Comparison of ENCODE assay signal across 16 mouse cellular contexts in the genomic region with DNA sequence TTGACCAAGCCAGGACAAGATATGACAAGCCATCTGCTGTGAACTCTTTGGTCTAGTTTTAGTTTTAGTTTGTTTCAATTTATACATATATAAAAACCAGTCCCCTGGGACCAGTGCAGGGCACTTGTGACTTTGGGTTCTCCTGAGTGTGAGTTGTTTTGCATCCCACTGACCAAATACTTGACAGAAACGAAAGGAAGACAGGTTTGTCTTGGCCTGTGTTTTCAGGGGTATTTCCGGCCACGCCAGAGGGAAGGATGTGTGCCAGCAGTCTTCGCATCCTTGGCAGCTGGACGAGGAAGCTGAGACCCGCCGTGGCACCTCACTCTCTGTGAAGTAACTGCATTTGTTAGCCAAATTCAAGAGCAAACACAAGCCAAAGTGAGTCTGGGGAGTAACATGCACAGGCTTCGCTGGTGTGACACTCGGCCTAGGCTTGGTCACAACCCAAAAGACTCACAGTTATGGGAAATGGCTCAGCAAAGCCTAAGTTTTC.
"Had no signal": no experiment of that assay in that cellular context is flagged by ENCODE, and none has a peak within 500 bp of the region (broad histone marks: within the 10 kb centered on the region; RNA-seq: fewer than 3 reads in every experiment).

No protein-coding gene starts in this region.

- H3K36me3 ChIP-seq: lung, embryonic 15.5 days; midbrain, embryonic 15.5 days; neural tube, embryonic 13.5 days had no signal

- ATAC-seq: midbrain, embryonic 15.5 days had no signal

- H3K27ac ChIP-seq: liver, embryonic 14.5 days; lung, embryonic 15.5 days; midbrain, embryonic 15.5 days; neural tube, embryonic 13.5 days had no signal

- H3K4me2 ChIP-seq: lung, embryonic 15.5 days; midbrain, embryonic 11.5 days; midbrain, embryonic 15.5 days; neural tube, embryonic 13.5 days had no signal

- H3K9me3 ChIP-seq: lung, embryonic 15.5 days; megakaryocyte, embryonic 14.5 days; midbrain, embryonic 15.5 days; neural tube, embryonic 13.5 days had no signal

- H3K4me3 ChIP-seq: lung, embryonic 15.5 days; megakaryocyte, embryonic 14.5 days; midbrain, embryonic 15.5 days; neural tube, embryonic 13.5 days had no signal

- DNase-seq: kidney, adult 18-20 months; kidney, adult 9 months; kidney, postnatal 14 days; kidney, postnatal 4 days; lung, adult 18-20 months; lung, postnatal 10 days; lung, postnatal 36 days; thymus, adult 2 months; thymus, postnatal 14 days; thymus, postnatal 4 days had no signal

- H3K4me1 ChIP-seq: lung, embryonic 15.5 days; megakaryocyte, embryonic 14.5 days; midbrain, embryonic 15.5 days; neural tube, embryonic 13.5 days had no signal

- H3K27me3 ChIP-seq: lung, embryonic 15.5 days; neural tube, embryonic 13.5 days had no signal

- H3K9ac ChIP-seq: liver, embryonic 14.5 days; lung, embryonic 15.5 days; midbrain, embryonic 15.5 days; neural tube, embryonic 13.5 days had no signal
